17 mouse cellular contexts compared by ENCODE assay signal in the genomic region with DNA sequence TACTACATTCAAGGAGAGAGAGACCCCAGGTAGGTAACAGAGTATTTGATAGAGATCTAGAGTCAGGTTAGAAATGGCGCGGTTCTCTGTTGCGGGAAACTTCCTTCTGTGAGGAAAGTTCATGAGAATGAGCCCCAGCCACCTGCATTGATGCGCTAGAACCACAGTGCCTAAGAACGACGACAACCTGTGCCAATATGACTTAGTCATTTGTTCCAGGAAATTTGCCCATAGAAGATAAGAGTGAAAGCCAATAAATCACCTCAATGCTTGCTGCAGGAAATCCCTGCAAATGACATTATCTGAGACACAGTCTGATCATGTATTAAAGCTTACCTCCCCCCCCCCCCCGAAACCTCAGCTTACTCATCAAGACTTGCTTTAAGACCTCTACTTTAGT. TPM values are rescaled to one million over a fixed set of nuclear protein-coding genes. Genes with fewer than 3 reads are reported as not detected.
DNase-seq lines count a peak whose midpoint lies in the region; ATAC-seq lines count a peak whose summit lies in the region.
"Had no signal": no experiment of that assay in that cellular context is flagged by ENCODE, and none has a peak within 500 bp of the region (broad histone marks: within the 10 kb centered on the region; RNA-seq: fewer than 3 reads in every experiment).

No protein-coding gene starts in this region.

- H3K27me3 ChIP-seq in heart, embryonic 10.5 days (ENCODE audit: insufficient read depth, poor library complexity, severe bottlenecking) = no peaks in the 10 kb centered on the region
- H3K27me3 ChIP-seq in hindbrain, embryonic 12.5 days = no peaks in the 10 kb centered on the region
- H3K27me3 ChIP-seq in liver, embryonic 11.5 days (replicated peaks; ENCODE audit: control insufficient read depth, insufficient read depth, low read length) = no peaks in the 10 kb centered on the region
- H3K27me3 ChIP-seq: lung, embryonic 15.5 days had no signal

- 0 out of 2 replicates have a peak, but pooled peaks cover 6% of the 10 kb centered on the region for H3K36me3 ChIP-seq in heart, embryonic 10.5 days
- no peaks in the 10 kb centered on the region for H3K36me3 ChIP-seq in hindbrain, embryonic 12.5 days
- no peaks in the 10 kb centered on the region for H3K36me3 ChIP-seq in liver, embryonic 11.5 days (ENCODE audit: control insufficient read depth, insufficient read depth, low read length)
- H3K36me3 ChIP-seq: lung, embryonic 15.5 days had no signal

- peaks cover 11% of the 10 kb centered on the region for H3K9me3 ChIP-seq in heart, embryonic 10.5 days
- peaks cover 8% of the 10 kb centered on the region; the same call in 1 of the 2 replicates for H3K9me3 ChIP-seq in hindbrain, embryonic 12.5 days (replicated peaks)
- peaks cover 5% of the 10 kb centered on the region; the same call in 1 of the 2 replicates for H3K9me3 ChIP-seq in liver, embryonic 11.5 days (ENCODE audit: control insufficient read depth, low read length)
- H3K9me3 ChIP-seq: lung, embryonic 15.5 days had no signal

- WGBS in heart, embryonic 10.5 days = 80% methylated on average over 7 of the region's 7 CpGs
- 96% methylated on average over 7 of the region's 7 CpGs for WGBS in hindbrain, embryonic 12.5 days
- 60% methylated on average over 7 of the region's 7 CpGs for WGBS in liver, embryonic 11.5 days

- no peaks in the 10 kb centered on the region for H3K4me1 ChIP-seq in heart, embryonic 10.5 days
- H3K4me1 ChIP-seq in hindbrain, embryonic 12.5 days = no peaks in the 10 kb centered on the region
- H3K4me1 ChIP-seq in liver, embryonic 11.5 days (replicated peaks; ENCODE audit: control insufficient read depth, insufficient read depth, low read length) = no peaks in the 10 kb centered on the region
- H3K4me1 ChIP-seq: lung, embryonic 15.5 days had no signal

- H3K4me3 ChIP-seq in heart, embryonic 10.5 days = no peak overlapping the region
- H3K4me3 ChIP-seq in hindbrain, embryonic 12.5 days = no peak overlapping the region
- no peak overlapping the region for H3K4me3 ChIP-seq in liver, embryonic 11.5 days (ENCODE audit: low read depth, low read length)
- H3K4me3 ChIP-seq: layer of hippocampus, adult 2 months; lung, embryonic 15.5 days had no signal

- no peak overlapping the region for H3K27ac ChIP-seq in heart, embryonic 10.5 days
- no peak overlapping the region for H3K27ac ChIP-seq in hindbrain, embryonic 12.5 days
- no peak overlapping the region for H3K27ac ChIP-seq in liver, embryonic 11.5 days (ENCODE audit: low read depth, low read length)
- H3K27ac ChIP-seq: hindbrain, embryonic 14.5 days; layer of hippocampus, adult 2 months; lung, embryonic 15.5 days had no signal

- no peak overlapping the region for H3K4me2 ChIP-seq in hindbrain, embryonic 12.5 days (replicated peaks)
- no peak overlapping the region for H3K4me2 ChIP-seq in liver, embryonic 11.5 days
- H3K4me2 ChIP-seq: hindbrain, embryonic 14.5 days; lung, embryonic 15.5 days had no signal

- ATAC-seq in megakaryocyte progenitor cell, adult 5-6 weeks (replicated peaks; ENCODE audit: poor library complexity) = peak; percentile 73
- no peak for ATAC-seq in hindbrain, embryonic 12.5 days (ENCODE audit: low FRiP score)
- no peak for ATAC-seq in liver, embryonic 11.5 days (replicated peaks; ENCODE audit: low FRiP score)

- DNase-seq in heart, adult 8-10 months (ENCODE audit: low spot score) = peak; percentile 57
- no peak for DNase-seq in heart, embryonic 10.5 days (ENCODE audit: low spot score)
- peak; percentile 7 for DNase-seq in lung, postnatal 25 days (ENCODE audit: low spot score)
- no peak for DNase-seq in lung, postnatal 14 days
- DNase-seq in adrenal gland, postnatal 14 days = peak; percentile 32
- DNase-seq in liver, embryonic 11.5 days (ENCODE audit: low spot score) = no peak
- DNase-seq: cerebellum, postnatal 10 days; embryo, embryonic 11 days; gastrocnemius, postnatal 25 days; left cerebral cortex, postnatal 4 days; right cerebral cortex, adult 18-20 months; thymus, adult 18-20 months had no signal

- no peak overlapping the region for H3K9ac ChIP-seq in hindbrain, embryonic 12.5 days
- H3K9ac ChIP-seq in liver, embryonic 11.5 days (ENCODE audit: low read depth, low read length) = no peak overlapping the region
- H3K9ac ChIP-seq: hindbrain, embryonic 14.5 days; lung, embryonic 15.5 days had no signal

RNA-seq across cellular contexts. Expression of a gene that starts 38.0 kb away (rescaled TPM):
- 10 to 100 TPM; 20.8 to 27.2 (median 23.2) TPM for total RNA-seq in heart, adult 8-10 months (2022)
- 20.9 and 21.7 TPM in 2 replicates for polyA plus RNA-seq in heart, embryonic 10.5 days (2016; fragmentation: Nextera tagmentation; extraction: Ambion mirVana)
- total RNA-seq in adrenal gland, postnatal 14 days (2021) = 33.6 and 37.1 TPM in 2 replicates
- total RNA-seq in megakaryocyte progenitor cell, adult 5-6 weeks (2015) = 16.3 and 25.2 TPM in 2 replicates
- total RNA-seq in megakaryocyte progenitor cell, adult 5-6 weeks (2017) = 15.9 and 21.5 TPM in 2 replicates
- 45.1 and 48.1 TPM in 2 replicates for polyA plus RNA-seq in hindbrain, embryonic 12.5 days (2016; fragmentation: Nextera tagmentation; extraction: Ambion mirVana)
- 12.1 and 14.7 TPM in 2 replicates for polyA plus RNA-seq in liver, embryonic 11.5 days (2014; fragmentation: Nextera tagmentation; extraction: Ambion mirVana)

Comparison
In these comparisons a context has a peak if more than half of its experiments do, and no peak if none do; other contexts are left out.
1. DNase-seq: peak in heart, adult 8-10 months (single experiment), lung, postnatal 25 days (single experiment) and adrenal gland, postnatal 14 days (single experiment); none in heart, embryonic 10.5 days (single experiment), lung, postnatal 14 days (single experiment) and liver, embryonic 11.5 days (single experiment).